Mouse (Mus musculus): Measurements from ENCODE around the gene Abcd4.

Gene Abcd4

DNA sequence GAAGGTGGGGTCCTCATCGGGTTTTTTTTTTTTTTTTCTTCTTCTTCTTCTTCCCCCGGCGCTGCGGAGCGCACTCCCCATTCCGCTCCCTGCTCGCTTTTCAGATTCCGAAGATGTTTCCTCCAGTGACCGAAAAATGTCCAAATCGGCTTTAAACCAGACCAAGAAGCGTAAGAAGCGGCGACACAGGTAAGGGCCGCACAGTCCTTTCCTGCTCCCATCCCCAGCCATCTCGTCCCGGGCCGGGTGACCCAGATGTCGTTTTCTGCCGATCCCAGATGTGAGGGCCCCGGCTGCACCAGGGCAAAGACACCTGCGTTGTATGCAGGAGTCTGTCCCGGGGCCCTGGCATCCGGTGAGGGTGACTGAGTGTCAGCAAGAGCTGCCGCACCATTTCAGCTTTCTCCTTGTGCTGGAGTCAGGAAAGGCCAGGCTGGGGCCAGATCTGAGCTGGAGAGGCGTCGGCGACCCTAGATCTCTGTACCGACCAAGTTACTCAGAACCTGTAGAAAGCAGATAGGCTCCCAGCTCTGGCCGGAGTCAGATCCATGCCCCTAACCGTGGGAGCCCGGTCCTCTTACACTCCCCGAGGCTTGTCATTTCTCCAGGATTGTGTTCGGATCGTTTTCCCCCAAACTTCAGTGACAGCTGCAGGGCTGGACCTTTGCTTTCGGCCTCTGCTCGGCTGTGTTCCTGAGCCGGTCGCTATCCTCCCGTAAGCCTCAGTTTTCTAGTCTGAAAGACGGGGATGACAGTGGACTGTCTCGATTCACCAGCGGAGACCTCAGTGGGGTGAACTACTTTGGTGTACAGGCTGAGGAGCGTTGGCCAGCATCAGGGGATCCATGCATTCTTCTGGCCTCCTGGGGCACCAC lies 45.5 kb downstream of the Abcd4 start:
- no peak for DNase-seq (ENCODE audit: low read depth)

- DNase-seq (ENCODE audit: low read depth) = no peak
Observed at GRCm38 (mm10) chr12:84570694-84571415, 46.4 kb downstream of the Abcd4 start.

DNA sequence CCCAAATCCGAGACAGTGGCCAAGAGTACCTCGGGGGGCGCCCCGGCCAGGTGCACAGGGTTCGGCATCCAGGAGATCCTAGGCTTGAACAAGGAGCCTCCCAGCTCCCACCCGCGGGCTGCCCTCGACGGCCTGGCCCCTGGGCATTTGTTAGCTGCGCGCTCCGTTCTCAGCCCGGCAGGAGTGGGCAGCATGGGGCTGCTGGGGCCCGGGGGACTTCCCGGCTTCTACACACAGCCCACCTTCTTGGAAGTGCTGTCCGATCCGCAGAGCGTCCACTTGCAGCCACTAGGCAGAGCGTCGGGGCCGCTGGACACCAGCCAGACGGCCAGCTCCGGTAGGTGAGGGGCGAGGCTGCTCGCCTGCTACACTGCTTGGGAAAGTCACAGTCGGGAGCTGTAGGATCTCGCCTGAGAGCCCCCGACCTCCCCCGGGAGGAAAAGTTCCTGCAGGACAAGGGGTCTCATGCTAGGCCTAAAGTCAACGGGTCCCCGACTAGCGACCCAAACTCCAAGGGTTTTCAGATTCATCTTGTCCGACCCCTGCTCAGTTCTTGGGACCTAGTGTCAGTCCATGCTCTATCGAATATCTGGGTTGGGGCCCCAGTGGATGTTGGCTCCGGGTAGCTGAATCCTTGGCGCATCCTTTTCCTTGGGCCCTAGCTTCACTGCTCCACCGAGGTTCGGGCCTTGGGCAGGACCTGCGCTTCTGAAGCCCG lies 47.1 kb downstream of the Abcd4 start:
- no peak for DNase-seq (ENCODE audit: low read depth)

DNA sequence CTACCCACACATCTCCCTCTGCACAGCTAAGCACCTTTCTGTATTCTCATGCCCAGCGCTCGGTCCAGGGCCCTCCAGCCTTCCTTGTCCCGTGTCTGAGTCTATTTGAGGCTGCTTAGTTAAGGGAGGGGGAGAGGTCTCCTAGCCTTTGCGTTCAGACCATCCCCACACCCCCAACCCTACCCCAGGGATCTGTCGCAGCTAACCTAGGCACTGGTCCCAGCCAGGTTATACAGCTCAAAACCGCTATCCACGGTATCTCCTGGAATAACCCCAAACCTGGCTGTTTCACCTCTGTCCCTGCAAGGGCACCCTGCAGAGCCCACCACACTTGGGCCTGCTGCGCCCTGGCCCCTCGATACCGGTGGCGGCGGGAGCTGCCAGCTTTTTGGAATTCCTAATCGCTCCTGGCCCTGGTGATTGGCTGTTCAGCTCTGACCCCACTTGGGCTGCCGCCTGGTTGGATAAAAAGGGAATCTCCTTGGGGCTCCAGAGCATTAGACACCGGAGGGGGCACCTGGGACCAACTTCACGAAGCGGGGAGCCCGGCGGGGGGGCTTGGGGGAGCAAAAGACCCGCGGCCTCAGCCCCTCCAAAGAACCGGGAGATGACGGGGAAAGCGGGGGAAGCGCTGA lies 47.8 kb downstream of the Abcd4 start, which contains the start of gene Vsx2:
Gene Vsx2 (plus strand): TSS at position 427 of the 635 bp plus-strand sequence.
- DNase-seq (ENCODE audit: low read depth) = no peak

DNA sequence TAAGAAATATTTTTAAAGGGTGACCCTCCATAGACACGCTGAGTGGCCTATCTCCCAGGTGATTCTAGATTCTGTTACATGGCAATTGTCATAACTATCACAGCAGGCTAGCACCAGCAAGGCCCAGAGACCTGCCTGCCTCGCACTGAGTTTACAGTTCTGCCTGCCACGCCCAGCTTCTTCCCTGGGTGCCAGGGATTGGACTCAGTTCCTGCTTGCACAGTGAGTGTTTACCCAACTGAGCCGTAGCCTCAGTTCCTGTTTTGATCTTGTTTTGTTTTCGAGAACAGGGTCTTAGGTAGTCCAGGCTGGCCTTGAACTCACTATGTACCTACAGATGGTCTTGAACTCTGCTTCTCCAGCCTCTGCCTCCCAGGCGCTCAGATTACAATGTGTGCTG lies 49.6 kb downstream of the Abcd4 start:
- no peak for DNase-seq (ENCODE audit: low read depth)

- no peak for DNase-seq (ENCODE audit: low read depth)
Observed at GRCm38 (mm10) chr12:84562558-84562957, 54.7 kb downstream of the Abcd4 start.

GRCm38 (mm10) chr12:84555218-84555617 lies 62.0 kb downstream of the Abcd4 start:
- no peak for DNase-seq (ENCODE audit: low read depth)

Measured in c-Kit-positive CD71-positive TER-119-negative erythroid progenitor cells, embryonic 14.5 days (primary cell).